Mouse (Mus musculus) myocyte (in vitro differentiated cells): ENCODE measurements at regions not wholly inside any gene's neighbourhood (a gene's known extent, or its start where the extent isn't known, plus 50 kb on each side); places are given as distances from the start of the nearest gene placed in this dataset.
A peak's percentile ranks its signal among the peaks of the same experiment; 100 is the strongest.

ENCODE experiments used
- H3K27me3 ChIP-seq: one replicate; pipeline ENCODE4 v1.6.1; 2011; ENCODE audit not compliant: control insufficient read depth, insufficient read depth, insufficient read length
- H3K36me3 ChIP-seq: one replicate; pipeline ENCODE4 v1.6.1; 2011; ENCODE audit not compliant: control insufficient read depth, insufficient read depth
- H3K4me2 ChIP-seq: one replicate; pipeline ENCODE4 v1.6.1; 2011; ENCODE audit warnings: low read depth, control low read depth
- H3K4me3 ChIP-seq: one replicate; pipeline ENCODE4 v1.5.1; 2011; ENCODE audit warnings: mild to moderate bottlenecking, control low read depth, moderate library complexity
- H3K79me2 ChIP-seq: one replicate; pipeline ENCODE4 v1.6.1; 2011; ENCODE audit not compliant: control insufficient read depth, insufficient read depth
- H3ac ChIP-seq: one replicate; pipeline ENCODE4 v1.6.1; 2011; ENCODE audit not compliant: control insufficient read depth, insufficient read length
- CEBPB ChIP-seq: IDR thresholded peaks from 2 replicates; pipeline ENCODE4 v1.6.1; 2011; ENCODE audit warnings: mild to moderate bottlenecking, moderate library complexity; ENCODE audit not compliant: poor library complexity, insufficient read depth, severe bottlenecking
- E2F4 ChIP-seq: IDR thresholded peaks from one replicate; pipeline ENCODE4 v1.6.1; 2011; ENCODE audit warnings: mild to moderate bottlenecking, control low read depth, moderate library complexity; ENCODE audit not compliant: insufficient read depth
- MAX ChIP-seq: IDR thresholded peaks from one replicate; pipeline ENCODE4 v1.6.1; 2011; ENCODE audit warnings: low read depth, mild to moderate bottlenecking, control low read depth
- MYOD1 ChIP-seq, 3 experiments: IDR thresholded peaks; one replicate each; pipeline ENCODE4 v1.6.1; 2011; ENCODE audit warnings: control low read depth in 2 of 3, low read depth in 2 of 3, mild to moderate bottlenecking in 2 of 3, moderate library complexity in 1 of 3; ENCODE audit not compliant: insufficient read length in 2 of 3, control insufficient read depth in 1 of 3
- MYOG ChIP-seq, 3 experiments: IDR thresholded peaks; one replicate each; pipeline ENCODE4 v1.6.1; 2011; ENCODE audit warnings: control low read depth in 2 of 3, low read depth in 2 of 3, mild to moderate bottlenecking in 2 of 3; ENCODE audit not compliant: insufficient read length in 2 of 3, control insufficient read depth in 1 of 3, insufficient read depth in 1 of 3
- POLR2A ChIP-seq: IDR thresholded peaks from one replicate; pipeline ENCODE4 v1.6.1; 2011; ENCODE audit warnings: low read depth, mild to moderate bottlenecking, control low read depth, moderate library complexity; ENCODE audit not compliant: insufficient read length
- POLR2AphosphoS2 ChIP-seq: IDR thresholded peaks from one replicate; pipeline ENCODE4 v1.6.1; 2011; ENCODE audit warnings: low read depth, control low read depth; ENCODE audit not compliant: insufficient read length
- REST ChIP-seq: IDR thresholded peaks from one replicate; pipeline ENCODE4 v1.6.1; 2011; ENCODE audit warnings: mild to moderate bottlenecking, control low read depth, moderate library complexity; ENCODE audit not compliant: insufficient read depth, insufficient read length
- SRF ChIP-seq: IDR thresholded peaks from one replicate; pipeline ENCODE4 v1.6.1; 2011; ENCODE audit warnings: low read depth; ENCODE audit not compliant: control insufficient read depth, insufficient read length
- TCF12 ChIP-seq: IDR thresholded peaks from one replicate; pipeline ENCODE4 v1.6.1; 2011; ENCODE audit warnings: mild to moderate bottlenecking, control low read depth; ENCODE audit not compliant: poor library complexity, insufficient read depth, severe bottlenecking
- TCF3 ChIP-seq: IDR thresholded peaks from one replicate; pipeline ENCODE4 v1.6.1; 2011; ENCODE audit warnings: low read depth, control low read depth; ENCODE audit not compliant: insufficient read length
- USF1 ChIP-seq: IDR thresholded peaks from one replicate; pipeline ENCODE4 v1.6.1; 2011; ENCODE audit warnings: low read depth, mild to moderate bottlenecking, control low read depth, moderate library complexity

DNA sequence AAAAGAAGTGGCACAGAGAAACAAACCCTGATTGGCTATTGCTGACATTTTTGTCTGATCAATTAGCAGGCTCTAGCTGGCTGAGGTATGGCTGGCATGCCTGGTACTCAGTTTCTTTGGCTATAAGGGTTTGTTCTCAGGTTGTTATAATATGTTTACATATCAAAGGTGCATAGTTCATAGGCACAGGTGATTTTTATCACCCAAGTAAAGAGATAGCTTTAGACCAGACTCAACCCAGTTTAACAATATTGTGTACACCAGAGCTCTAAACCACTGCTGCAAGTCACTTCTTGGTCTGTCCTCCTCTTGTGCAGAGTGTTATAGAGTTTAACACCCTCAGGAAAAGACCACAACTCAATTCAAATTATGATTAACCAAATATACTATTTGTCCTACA, 65.8 kb upstream of the Ifngr1 start:
- no peaks in the 10 kb centered on the region for H3K36me3 ChIP-seq

DNA sequence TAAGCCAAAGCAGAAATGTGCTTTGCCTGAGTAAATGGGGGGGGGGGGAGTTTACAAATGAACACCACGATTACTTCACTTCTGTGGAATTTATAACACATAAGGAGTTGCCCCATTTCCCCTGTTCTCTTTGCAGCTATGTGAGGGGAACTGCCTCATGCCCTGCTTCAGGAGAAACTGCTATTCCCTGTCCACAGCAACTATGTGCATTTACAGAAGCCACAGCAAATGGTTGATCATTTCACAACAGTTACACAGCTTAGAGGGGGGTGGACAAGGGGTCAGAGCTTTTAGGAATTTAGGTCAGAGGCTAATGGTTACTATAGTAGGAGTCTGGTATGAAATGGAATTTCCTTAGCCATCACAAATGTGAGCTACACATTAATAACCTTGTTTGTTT, 65.4 kb upstream of the Ifngr1 start:
- H3K27me3 ChIP-seq, result no peaks in the 10 kb centered on the region
- H3K4me3 ChIP-seq, result no peak overlapping the region
- no peaks in the 10 kb centered on the region for H3K79me2 ChIP-seq
- no peak overlapping the region for H3K4me2 ChIP-seq
- no peak overlapping the region for H3ac ChIP-seq
- TF ChIP-seq MAX, result no peak
- no peak for TF ChIP-seq CEBPB
- no peak for TF ChIP-seq E2F4
- TF ChIP-seq TCF12, result no peak
- TF ChIP-seq MYOG (IDR thresholded peaks at IDR 0.05; ENCODE audit: control insufficient read depth in 1 of 3, insufficient read depth in 1 of 3, insufficient read length in 2 of 3, low read depth in 2 of 3), result no peak
- TF ChIP-seq REST, result no peak
- TF ChIP-seq POLR2AphosphoS2, result no peak
- H3K36me3 ChIP-seq, result no peaks in the 10 kb centered on the region

More for the DNA sequence above, 65.8 kb upstream of the Ifngr1 start:
- TF ChIP-seq TCF12, result no peak
- no peak for TF ChIP-seq SRF
- TF ChIP-seq MAX, result no peak
- no peak for TF ChIP-seq POLR2AphosphoS2
- TF ChIP-seq POLR2A, result no peak
- no peak for TF ChIP-seq CEBPB
- no peak for TF ChIP-seq E2F4
- no peak for TF ChIP-seq TCF3
- TF ChIP-seq REST, result no peak
- no peak for TF ChIP-seq USF1
- TF ChIP-seq MYOG (IDR thresholded peaks at IDR 0.05; ENCODE audit: control insufficient read depth in 1 of 3, insufficient read depth in 1 of 3, insufficient read length in 2 of 3, low read depth in 2 of 3), result no peak
- no peak for TF ChIP-seq MYOD1 (IDR thresholded peaks at IDR 0.05; ENCODE audit: control insufficient read depth in 1 of 3, insufficient read length in 2 of 3, low read depth in 2 of 3)
- H3K79me2 ChIP-seq, result no peaks in the 10 kb centered on the region
- no peak overlapping the region for H3ac ChIP-seq
- H3K4me2 ChIP-seq, result no peak overlapping the region
- no peaks in the 10 kb centered on the region for H3K27me3 ChIP-seq
- no peak overlapping the region for H3K4me3 ChIP-seq

DNA sequence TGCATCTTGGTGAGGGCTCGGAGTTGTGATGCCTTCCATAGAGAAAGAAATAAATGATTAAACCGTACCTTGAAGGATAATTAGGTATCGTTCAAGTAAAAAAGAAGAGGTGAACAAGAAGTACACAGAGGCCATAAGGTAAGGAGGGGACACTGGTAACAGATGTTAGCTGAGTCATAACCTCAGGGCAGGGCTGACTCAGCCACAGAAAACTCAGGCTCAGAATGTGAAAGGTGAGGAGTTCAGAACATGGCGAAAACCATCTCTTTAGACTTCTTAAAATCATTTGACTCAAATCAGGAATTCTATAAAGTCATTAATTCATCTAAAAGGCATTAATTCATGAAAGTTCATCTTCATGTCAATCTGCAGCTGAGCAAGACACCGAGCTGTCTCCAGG, 62.1 kb upstream of the Ifngr1 start:
- no peak overlapping the region for H3K4me2 ChIP-seq
- H3K27me3 ChIP-seq, result no peaks in the 10 kb centered on the region
- H3K79me2 ChIP-seq, result no peaks in the 10 kb centered on the region
- no peak overlapping the region for H3K4me3 ChIP-seq
- TF ChIP-seq CEBPB (no peak), MYOD1 (IDR thresholded peaks at IDR 0.05; ENCODE audit: control insufficient read depth in 1 of 3, insufficient read length in 2 of 3, low read depth in 2 of 3) (peak in 1 of 3 experiments; percentile 22)
- H3K36me3 ChIP-seq, result no peaks in the 10 kb centered on the region
- H3ac ChIP-seq, result no peak overlapping the region

GRCm38 (mm10) chr10:19530056-19530455, 61.7 kb upstream of the Ifngr1 start:
- H3K27me3 ChIP-seq, result no peaks in the 10 kb centered on the region
- no peak overlapping the region for H3K4me3 ChIP-seq
- H3K36me3 ChIP-seq, result no peaks in the 10 kb centered on the region
- H3K4me2 ChIP-seq, result no peak overlapping the region
- no peaks in the 10 kb centered on the region for H3K79me2 ChIP-seq
- TF ChIP-seq MYOD1 (IDR thresholded peaks at IDR 0.05; ENCODE audit: control insufficient read depth in 1 of 3, insufficient read length in 2 of 3, low read depth in 2 of 3) (no peak), MAX (no peak), REST (no peak)
- H3ac ChIP-seq, result no peak overlapping the region

GRCm38 (mm10) chr10:19531452-19531851, 60.3 kb upstream of the Ifngr1 start:
- Histone ChIP-seq H3K36me3 (no peaks in the 10 kb centered on the region), H3K79me2 (no peaks in the 10 kb centered on the region), H3K4me2 (no peak overlapping the region), H3K27me3 (no peaks in the 10 kb centered on the region), H3K4me3 (no peak overlapping the region), H3ac (no peak overlapping the region)
- TF ChIP-seq CEBPB (0 out of 2 replicates have a peak, but pooled peaks have one; percentile 14), REST (no peak)

DNA sequence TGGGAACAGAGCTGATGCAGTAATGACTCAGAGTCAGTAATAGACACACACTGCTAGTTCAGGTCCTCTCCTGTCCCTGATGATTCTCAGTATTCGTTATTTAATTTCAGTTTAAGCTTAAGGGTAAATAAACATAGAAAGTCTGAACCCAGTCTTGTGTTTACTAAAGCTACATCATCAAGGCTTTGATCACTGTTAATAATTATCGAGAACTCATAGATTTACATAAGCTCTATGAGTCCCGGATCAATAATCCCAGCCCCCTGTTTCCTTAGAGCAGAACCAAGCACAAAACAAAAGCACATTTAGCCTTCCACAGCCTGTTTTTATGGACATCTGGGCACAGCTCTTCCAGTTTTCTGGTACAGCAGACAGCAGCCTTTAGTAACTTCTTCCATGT, 59.0 kb upstream of the Ifngr1 start:
- Histone ChIP-seq H3K79me2 (no peaks in the 10 kb centered on the region), H3K27me3 (no peaks in the 10 kb centered on the region), H3K36me3 (no peaks in the 10 kb centered on the region), H3K4me2 (no peak overlapping the region), H3K4me3 (no peak overlapping the region), H3ac (no peak overlapping the region)
- TF ChIP-seq TCF3 (no peak), REST (no peak), POLR2AphosphoS2 (no peak)
